Mouse (Mus musculus) forebrain, postnatal 0 days (tissue): ENCODE measurements around the gene Slc16a5. TPM values are rescaled to one million over a fixed set of nuclear protein-coding genes. Genes with fewer than 3 reads are reported as not detected.
"Not testable (repeated sequence)": the region's sequence is repeated elsewhere in the genome, so short reads cannot be mapped to it uniquely, and the experiment has no call there.

Experiments
- ATAC-seq: fragments of 200-750 bp; cut with Nextera tagmentation; 2 replicates; pipeline ENCODE4 v1.8.0; 2017; ENCODE audit warnings: mild to moderate bottlenecking, moderate library complexity
- DNase-seq: peaks from one replicate; pipeline ENCODE4 v3.0.0-alpha.2; 2015
- H3K27ac ChIP-seq: fragments of 300-500 bp; sonication (generic); 2 replicates; pipeline ENCODE4 v1.5.1; 2014; ENCODE audit warnings: low read depth, mild to moderate bottlenecking, antibody characterized with exemption, low read length, moderate library complexity, mixed read lengths
- H3K27me3 ChIP-seq: fragments of 300-500 bp; sonication (generic); 2 replicates; pipeline ENCODE4 v1.6.1; 2014; ENCODE audit warnings: mild to moderate bottlenecking, low read length, mixed read lengths; ENCODE audit not compliant: insufficient read depth
- H3K36me3 ChIP-seq: fragments of 300-500 bp; sonication (generic); 2 replicates; pipeline ENCODE4 v1.6.1; 2014; ENCODE audit warnings: mild to moderate bottlenecking, moderate library complexity; ENCODE audit not compliant: insufficient read depth
- H3K4me1 ChIP-seq: fragments of 300-500 bp; sonication (generic); 2 replicates; pipeline ENCODE4 v1.6.1; 2014; ENCODE audit warnings: antibody characterized with exemption; ENCODE audit not compliant: insufficient read depth
- H3K4me2 ChIP-seq: fragments of 300-500 bp; sonication (generic); 2 replicates; pipeline ENCODE4 v1.6.1; 2014; ENCODE audit warnings: low read depth, mild to moderate bottlenecking, moderate library complexity
- H3K4me3 ChIP-seq: fragments of 300-500 bp; sonication (generic); 2 replicates; pipeline ENCODE4 v1.5.1; 2014; ENCODE audit warnings: low read depth, low read length, mixed read lengths
- H3K9ac ChIP-seq: fragments of 300-500 bp; sonication (generic); 2 replicates; pipeline ENCODE4 v1.6.1; 2014; ENCODE audit warnings: mild to moderate bottlenecking
- H3K9me3 ChIP-seq: fragments of 300-500 bp; sonication (generic); 2 replicates; pipeline ENCODE4 v1.6.1; 2016; ENCODE audit warnings: low read length
- CTCF ChIP-seq: sonication (generic); IDR thresholded peaks from 2 replicates; pipeline ENCODE4 v1.5.1; 2016; ENCODE audit warnings: antibody characterized with exemption, control low read depth, low read depth
- WGBS: fragments of 180-500 bp; shearing (Covaris S2); extraction: QIAGEN DNeasy Blood & Tissue Kit; methylation state at CpG from one replicate; pipeline ENCODE4 v1.1.7; 2014; 5-methylcytosine and 5-hydroxymethylcytosine counted together
- polyA plus RNA-seq: library from polyadenylated mRNA; unstranded; fragments of >200 nt; fragmentation: Nextera tagmentation; extraction: Ambion mirVana; gene quantifications from 2 replicates; pipeline ENCODE4 v1.2.1, GENCODE M21; 2015
- total RNA-seq: library from RNA; depleted of rRNA; stranded (reverse); fragments of >200 nt; gene quantifications from 2 replicates; pipeline ENCODE4 v1.2.3, GENCODE M21; 2014

Slc16a5 gene
- total and polyA plus RNA-seq, 2 experiments from 2014 or later, result 0.07 TPM; not detected in 1

GRCm38 (mm10) chr11:115490441-115491355, 28.4 kb downstream of the Slc16a5 start:
- H3K27ac ChIP-seq, result peak overlapping the region; percentile 15; the same call in 1 of the 2 replicates
- peak overlapping the region; percentile 76 for H3K9ac ChIP-seq
- no peaks in the 10 kb centered on the region for H3K9me3 ChIP-seq
- H3K4me2 ChIP-seq, result peak overlapping the region; percentile 69
- TF ChIP-seq CTCF, result no peak
- no peak for DNase-seq
- no peaks in the 10 kb centered on the region for H3K4me1 ChIP-seq
- H3K36me3 ChIP-seq, result peaks cover 19% of the 10 kb centered on the region
- 21% methylated on average over 25 of the region's 25 CpGs for WGBS
- no peaks in the 10 kb centered on the region for H3K27me3 ChIP-seq
- ATAC-seq, result peak; percentile 3; the same call in 1 of the 2 replicates
- H3K4me3 ChIP-seq, result peak overlapping the region; percentile 71

- H3K9ac ChIP-seq, result peak within 1 kb of the TSS; percentile 76
- TF ChIP-seq CTCF, result peak; percentile 88
- H3K4me3 ChIP-seq, result peak within 1 kb of the TSS; percentile 71
- WGBS, result 4% methylated on average over 43 of the region's 43 CpGs
- peak; percentile 95 for ATAC-seq
- peak within 1 kb of the TSS; percentile 69 for H3K4me2 ChIP-seq
- DNase-seq, result peak; percentile 89
- peak within 1 kb of the TSS; percentile 89 for H3K27ac ChIP-seq
- no peaks in the 10 kb centered on the region for H3K9me3 ChIP-seq
- H3K27me3 ChIP-seq, result no peaks in the 10 kb centered on the region
- no peaks in the 10 kb centered on the region for H3K4me1 ChIP-seq
- H3K36me3 ChIP-seq, result peaks cover 19% of the 10 kb centered on the region
These were observed 29.2 kb downstream of the Slc16a5 start, which contains the start of gene Nt5c for GRCm38 (mm10) chr11:115491356-115492083. Nt5c (minus strand) TSS chr11:115491862.

- no peak for TF ChIP-seq CTCF
- no peaks in the 10 kb centered on the region for H3K9me3 ChIP-seq
- peaks cover 26% of the 10 kb centered on the region for H3K36me3 ChIP-seq
- peak overlapping the region; percentile 71; the same call in 1 of the 2 replicates for H3K4me3 ChIP-seq
- 33% methylated on average over 6 of the region's 6 CpGs for WGBS
- ATAC-seq (no peak), DNase-seq (no peak)
- no peaks in the 10 kb centered on the region for H3K4me1 ChIP-seq
- no peaks in the 10 kb centered on the region for H3K27me3 ChIP-seq
- H3K27ac ChIP-seq, result no peak overlapping the region
- no peak overlapping the region for H3K9ac ChIP-seq
- peak overlapping the region; percentile 69 for H3K4me2 ChIP-seq
These were observed 30.1 kb downstream of the Slc16a5 start for GRCm38 (mm10) chr11:115492387-115492786.

- not testable (repeated sequence) for H3K9me3 ChIP-seq, ATAC-seq, H3K4me2 ChIP-seq, H3K9ac ChIP-seq, H3K27ac ChIP-seq, H3K4me1 ChIP-seq, H3K4me3 ChIP-seq, DNase-seq, H3K27me3 ChIP-seq
- WGBS, result 85% methylated on average over 9 of the region's 9 CpGs
- H3K36me3 ChIP-seq, result peaks cover 47% of the 10 kb centered on the region
These were observed 34.3 kb downstream of the Slc16a5 start for GRCm38 (mm10) chr11:115496559-115496958.

- ATAC-seq, result no peak
- 93% methylated on average over 6 of the region's 6 CpGs for WGBS
- Histone ChIP-seq H3K9ac (no peak overlapping the region), H3K4me2 (no peak overlapping the region), H3K36me3 (peaks cover 52% of the 10 kb centered on the region), H3K27ac (no peak overlapping the region), H3K4me3 (no peak overlapping the region), H3K4me1 (peaks cover 5% of the 10 kb centered on the region; the same call in 1 of the 2 replicates), H3K27me3 (no peaks in the 10 kb centered on the region), H3K9me3 (no peaks in the 10 kb centered on the region)
- no peak for TF ChIP-seq CTCF
- no peak for DNase-seq
These were observed 40.4 kb downstream of the Slc16a5 start for GRCm38 (mm10) chr11:115502636-115503035.

GRCm38 (mm10) chr11:115506586-115506985, 44.3 kb downstream of the Slc16a5 start:
- 73% methylated on average over 3 of the region's 3 CpGs for WGBS
- ATAC-seq (no peak), DNase-seq (no peak)
- no peak overlapping the region for H3K27ac ChIP-seq
- H3K27me3 ChIP-seq, result no peaks in the 10 kb centered on the region
- no peak overlapping the region for H3K4me3 ChIP-seq
- peaks cover 27% of the 10 kb centered on the region for H3K4me1 ChIP-seq
- H3K36me3 ChIP-seq, result peaks cover 14% of the 10 kb centered on the region
- TF ChIP-seq CTCF, result no peak
- H3K4me2 ChIP-seq, result no peak overlapping the region
- H3K9ac ChIP-seq, result no peak overlapping the region
- no peaks in the 10 kb centered on the region for H3K9me3 ChIP-seq
